Mouse (Mus musculus): ENCODE measurements around the gene Rpa2.
"Not testable (repeated sequence)": the region's sequence is repeated elsewhere in the genome, so short reads cannot be mapped to it uniquely, and the experiment has no call there.

DNA sequence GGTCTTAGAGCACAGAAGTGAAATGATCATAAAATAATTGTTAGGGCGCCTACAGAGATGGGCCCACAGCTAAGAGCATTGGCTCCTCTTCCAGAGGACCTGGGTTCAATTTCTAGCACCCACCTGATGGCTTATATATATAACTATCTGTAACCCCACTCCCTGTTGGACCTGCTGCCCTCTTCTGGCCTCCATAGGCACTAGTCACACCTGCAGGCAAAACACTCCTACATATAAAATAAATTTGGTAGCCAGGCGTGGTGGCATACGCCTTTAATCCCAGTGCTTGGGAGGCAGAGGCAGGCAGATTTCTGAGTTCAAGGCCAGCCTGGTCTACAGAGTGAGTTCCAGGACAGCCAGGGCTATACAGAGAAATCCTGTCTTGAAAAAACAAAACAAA, 5.0 kb upstream of the Rpa2 start:
- peak; percentile 30 for TF ChIP-seq CTCF (conservative IDR thresholded peaks at IDR 0.05; ENCODE audit: low read length)
- not testable (repeated sequence) for TF ChIP-seq POU5F1 (IDR thresholded peaks at IDR 0.05; ENCODE audit: borderline replicate concordance, low read length)
